ENCODE assay signal across 32 mouse cellular contexts in genomic region chr3:27432981-27433380, GRCm38 (mm10).
DNase-seq lines count a peak whose midpoint lies in the region; ATAC-seq and TF ChIP-seq lines count a peak whose summit lies in the region.
"Had no signal": no experiment of that assay in that cellular context is flagged by ENCODE, and none has a peak within 500 bp of the region (broad histone marks: within the 10 kb centered on the region; RNA-seq: fewer than 3 reads in every experiment).

No protein-coding gene starts in this region.

- TF ChIP-seq POLR2A in kidney, adult 2 months (IDR thresholded peaks at IDR 0.05; ENCODE audit: low read depth, low read length) = no peak

- DNase-seq in kidney, adult 2 months = peak; percentile 53
- no peak for DNase-seq in adrenal gland, adult 2 months
- no peak for DNase-seq in heart, postnatal 14 days
- DNase-seq: adrenal gland, postnatal 36 days; cerebellum, adult 18-20 months; cerebellum, postnatal 10 days; gastrocnemius, postnatal 25 days; heart, postnatal 36 days; lung, postnatal 36 days; right cerebral cortex, adult 18-20 months; spleen, adult 18-20 months; thymus, postnatal 14 days had no signal

- H3K9me3 ChIP-seq in kidney, embryonic 16.5 days (ENCODE audit: low read length) = no peaks in the 10 kb centered on the region
- H3K9me3 ChIP-seq in embryonic facial prominence, embryonic 15.5 days (replicated peaks) = no peaks in the 10 kb centered on the region
- H3K9me3 ChIP-seq in kidney, embryonic 15.5 days (replicated peaks) = no peaks in the 10 kb centered on the region
- no peaks in the 10 kb centered on the region for H3K9me3 ChIP-seq in stomach, embryonic 16.5 days (replicated peaks; ENCODE audit: control insufficient read depth, low read length)
- H3K9me3 ChIP-seq: forebrain, embryonic 10.5 days; forebrain, embryonic 15.5 days; heart, embryonic 10.5 days; heart, embryonic 15.5 days; hindbrain, embryonic 12.5 days; limb, embryonic 12.5 days; liver, embryonic 15.5 days; lung, embryonic 15.5 days; neural tube, embryonic 12.5 days had no signal

- H3K27ac ChIP-seq in kidney, adult 2 months (ENCODE audit: insufficient read depth, low read depth, low read length) = no peak overlapping the region; the same call in 1 of the 2 replicates
- no peak overlapping the region for H3K27ac ChIP-seq in kidney, embryonic 16.5 days (ENCODE audit: low read length)
- 0 out of 2 replicates have a peak overlapping the region, but pooled peaks have one; percentile 44 for H3K27ac ChIP-seq in embryonic facial prominence, embryonic 15.5 days (replicated peaks)
- H3K27ac ChIP-seq in kidney, embryonic 15.5 days = no peak overlapping the region
- H3K27ac ChIP-seq in stomach, embryonic 16.5 days (ENCODE audit: low read length) = no peak overlapping the region
- H3K27ac ChIP-seq: forebrain, embryonic 10.5 days; forebrain, embryonic 15.5 days; heart, embryonic 10.5 days; heart, embryonic 15.5 days; hindbrain, embryonic 12.5 days; hindbrain, postnatal 0 days; layer of hippocampus, adult 2 months; left cerebral cortex, adult 2 months; limb, embryonic 12.5 days; liver, embryonic 15.5 days; lung, embryonic 15.5 days; neural tube, embryonic 12.5 days had no signal

- H3K4me2 ChIP-seq in kidney, embryonic 16.5 days (replicated peaks; ENCODE audit: low read depth, low read length) = no peak overlapping the region
- no peak overlapping the region for H3K4me2 ChIP-seq in embryonic facial prominence, embryonic 15.5 days (replicated peaks)
- no peak overlapping the region for H3K4me2 ChIP-seq in kidney, embryonic 15.5 days
- no peak overlapping the region for H3K4me2 ChIP-seq in stomach, embryonic 16.5 days (ENCODE audit: low read depth, low read length)
- H3K4me2 ChIP-seq: forebrain, embryonic 15.5 days; heart, embryonic 15.5 days; hindbrain, embryonic 12.5 days; limb, embryonic 12.5 days; liver, embryonic 15.5 days; lung, embryonic 15.5 days; midbrain, embryonic 11.5 days; neural tube, embryonic 12.5 days had no signal

- no peak overlapping the region for H3K4me3 ChIP-seq in kidney, adult 2 months (ENCODE audit: insufficient read depth, low read depth, low read length)
- H3K4me3 ChIP-seq in kidney, embryonic 16.5 days (ENCODE audit: low read length) = no peak overlapping the region
- no peak overlapping the region for H3K4me3 ChIP-seq in embryonic facial prominence, embryonic 15.5 days (replicated peaks)
- H3K4me3 ChIP-seq in kidney, embryonic 15.5 days (replicated peaks) = no peak overlapping the region
- H3K4me3 ChIP-seq in stomach, embryonic 16.5 days (replicated peaks; ENCODE audit: low read length) = no peak overlapping the region
- H3K4me3 ChIP-seq: forebrain, embryonic 10.5 days; forebrain, embryonic 15.5 days; heart, embryonic 10.5 days; heart, embryonic 15.5 days; hindbrain, embryonic 12.5 days; layer of hippocampus, adult 2 months; left cerebral cortex, adult 2 months; limb, embryonic 12.5 days; liver, embryonic 15.5 days; lung, embryonic 15.5 days; myocyte; neural tube, embryonic 12.5 days had no signal

- WGBS in kidney, adult 2 months = 61% methylated on average over 3 of the region's 3 CpGs
- 67% methylated on average over 3 of the region's 3 CpGs for WGBS in kidney, embryonic 16.5 days
- 47% methylated on average over 3 of the region's 3 CpGs for WGBS in embryonic facial prominence, embryonic 15.5 days
- WGBS in kidney, embryonic 15.5 days = 70% methylated on average over 3 of the region's 3 CpGs
- 65% methylated on average over 3 of the region's 3 CpGs for WGBS in stomach, embryonic 16.5 days

- TF ChIP-seq CTCF in kidney, adult 2 months (conservative IDR thresholded peaks at IDR 0.05; ENCODE audit: insufficient read depth, insufficient read length, low read depth, low read length) = no peak

- H3K27me3 ChIP-seq in kidney, adult 2 months (replicated peaks; ENCODE audit: control insufficient read depth, insufficient read depth, low read length) = no peaks in the 10 kb centered on the region
- H3K27me3 ChIP-seq in kidney, embryonic 16.5 days (ENCODE audit: insufficient read depth, low read length) = no peaks in the 10 kb centered on the region
- no peaks in the 10 kb centered on the region for H3K27me3 ChIP-seq in embryonic facial prominence, embryonic 15.5 days
- no peaks in the 10 kb centered on the region for H3K27me3 ChIP-seq in kidney, embryonic 15.5 days
- no peaks in the 10 kb centered on the region for H3K27me3 ChIP-seq in stomach, embryonic 16.5 days (ENCODE audit: control insufficient read depth, insufficient read depth, low read length)
- H3K27me3 ChIP-seq: forebrain, embryonic 15.5 days; heart, embryonic 15.5 days; hindbrain, embryonic 12.5 days; limb, embryonic 12.5 days; liver, embryonic 15.5 days; lung, embryonic 15.5 days; neural tube, embryonic 12.5 days had no signal

- intact Hi-C loops in heart, postnatal 14 days (cut with DNase I) = no loop called here

- no peak for ATAC-seq in kidney, embryonic 16.5 days (ENCODE audit: low FRiP score, low TSS enrichment)
- ATAC-seq in embryonic facial prominence, embryonic 15.5 days (ENCODE audit: insufficient number of reproducible peaks, low FRiP score, low TSS enrichment, low read depth) = no peak
- ATAC-seq in kidney, embryonic 15.5 days (replicated peaks; ENCODE audit: low FRiP score) = peak; percentile 50; the same call in 1 of the 2 replicates
- peak; percentile 57; the same call in 1 of the 2 replicates for ATAC-seq in stomach, embryonic 16.5 days (ENCODE audit: insufficient read depth, low FRiP score)
- ATAC-seq: CD4-positive, CD25-positive, alpha-beta regulatory T cell, adult 4 months; forebrain, embryonic 15.5 days; hindbrain, postnatal 0 days; midbrain, embryonic 16.5 days had no signal

- no peak overlapping the region for H3K9ac ChIP-seq in kidney, embryonic 16.5 days (replicated peaks; ENCODE audit: low read length)
- H3K9ac ChIP-seq in embryonic facial prominence, embryonic 15.5 days = no peak overlapping the region
- no peak overlapping the region for H3K9ac ChIP-seq in kidney, embryonic 15.5 days
- H3K9ac ChIP-seq in stomach, embryonic 16.5 days (ENCODE audit: low read length) = no peak overlapping the region
- H3K9ac ChIP-seq: forebrain, embryonic 15.5 days; heart, embryonic 15.5 days; hindbrain, embryonic 12.5 days; limb, embryonic 12.5 days; liver, embryonic 15.5 days; lung, embryonic 15.5 days; neural tube, embryonic 12.5 days had no signal

- peaks cover 10% of the 10 kb centered on the region for H3K4me1 ChIP-seq in kidney, adult 2 months (ENCODE audit: control insufficient read depth, insufficient read depth, low read length)
- peaks cover 41% of the 10 kb centered on the region for H3K4me1 ChIP-seq in kidney, embryonic 16.5 days (ENCODE audit: insufficient read depth, low read length)
- H3K4me1 ChIP-seq in embryonic facial prominence, embryonic 15.5 days = no peaks in the 10 kb centered on the region
- peaks cover 36% of the 10 kb centered on the region for H3K4me1 ChIP-seq in kidney, embryonic 15.5 days
- H3K4me1 ChIP-seq in stomach, embryonic 16.5 days (ENCODE audit: control insufficient read depth, insufficient read depth, low read length) = peaks cover 4% of the 10 kb centered on the region; the same call in 1 of the 2 replicates
- H3K4me1 ChIP-seq: hindbrain, embryonic 12.5 days; liver, embryonic 15.5 days; neural tube, embryonic 12.5 days had no signal

- H3K36me3 ChIP-seq in kidney, adult 2 months (ENCODE audit: control insufficient read depth, insufficient read depth, low read length) = no peaks in the 10 kb centered on the region
- H3K36me3 ChIP-seq in kidney, embryonic 16.5 days (ENCODE audit: insufficient read depth, low read length) = peaks cover 19% of the 10 kb centered on the region; the same call in 1 of the 2 replicates
- H3K36me3 ChIP-seq in embryonic facial prominence, embryonic 15.5 days = peaks cover 27% of the 10 kb centered on the region
- peaks cover 43% of the 10 kb centered on the region for H3K36me3 ChIP-seq in kidney, embryonic 15.5 days
- H3K36me3 ChIP-seq in stomach, embryonic 16.5 days (ENCODE audit: control insufficient read depth, insufficient read depth, low read length) = peaks cover 7% of the 10 kb centered on the region; the same call in 1 of the 2 replicates
- H3K36me3 ChIP-seq: forebrain, embryonic 15.5 days had no signal

Comparison
In these comparisons a context has a peak if more than half of its experiments do, and no peak if none do; other contexts are left out.
1. ATAC-seq: peak in kidney, embryonic 15.5 days (single experiment) and stomach, embryonic 16.5 days (single experiment); none in kidney, embryonic 16.5 days (single experiment) and embryonic facial prominence, embryonic 15.5 days (single experiment).